Mouse (Mus musculus) MEL-GATA-1-ER (cell line): ENCODE data around the gene Scnn1g.

Experiments
- DNase-seq: peaks from one replicate; pipeline ENCODE4 v3.0.0-alpha.2; 2012; ENCODE audit warnings: low read depth; ENCODE audit errors: extremely low read depth

The Scnn1g gene

GRCm38 (mm10) chr7:121734171-121734831 is at the start of gene Scnn1g:
TSS of gene Scnn1g (plus strand) at chr7:121734479.
- DNase-seq: no peak

- no peak for DNase-seq
These were observed 48.9 kb upstream of the Scnn1g start for GRCm38 (mm10) chr7:121685140-121685984.

- DNase-seq: no peak
These were observed 44.9 kb upstream of the Scnn1g start for GRCm38 (mm10) chr7:121689338-121689737.

- no peak for DNase-seq
These were observed 42.5 kb upstream of the Scnn1g start for GRCm38 (mm10) chr7:121691803-121692202.

GRCm38 (mm10) chr7:121697170-121697569 is 37.1 kb upstream of the Scnn1g start:
- no peak for DNase-seq

- DNase-seq: no peak
These were observed 36.7 kb upstream of the Scnn1g start for GRCm38 (mm10) chr7:121697574-121697973.

GRCm38 (mm10) chr7:121699218-121699617 is 35.1 kb upstream of the Scnn1g start:
- DNase-seq: no peak

GRCm38 (mm10) chr7:121700480-121700879 is 33.8 kb upstream of the Scnn1g start:
- DNase-seq: no peak

GRCm38 (mm10) chr7:121701983-121702382 is 32.3 kb upstream of the Scnn1g start:
- no peak for DNase-seq

GRCm38 (mm10) chr7:121705051-121705450 is 29.2 kb upstream of the Scnn1g start:
- no peak for DNase-seq

- DNase-seq: no peak
These were observed 27.7 kb upstream of the Scnn1g start for GRCm38 (mm10) chr7:121706411-121707072.

- DNase-seq: peak; percentile 94
These were observed 27.1 kb upstream of the Scnn1g start, which contains the start of gene Usp31 for GRCm38 (mm10) chr7:121707073-121707667. TSS of gene Usp31 (minus strand) at chr7:121707253.

GRCm38 (mm10) chr7:121711171-121711570 is 23.1 kb upstream of the Scnn1g start:
- DNase-seq: no peak

GRCm38 (mm10) chr7:121717031-121717430 is 17.2 kb upstream of the Scnn1g start:
- no peak for DNase-seq

GRCm38 (mm10) chr7:121730225-121730624 is 4.1 kb upstream of the Scnn1g start:
- no peak for DNase-seq

GRCm38 (mm10) chr7:121737511-121738415 is 3.5 kb downstream of the Scnn1g start:
- no peak for DNase-seq

GRCm38 (mm10) chr7:121750244-121750643 is 16.0 kb downstream of the Scnn1g start:
- DNase-seq: no peak

- DNase-seq: no peak
These were observed 20.5 kb downstream of the Scnn1g start for GRCm38 (mm10) chr7:121754748-121755147.

GRCm38 (mm10) chr7:121763328-121763727 is 29.0 kb downstream of the Scnn1g start:
- no peak for DNase-seq

GRCm38 (mm10) chr7:121767900-121768299 is 33.6 kb downstream of the Scnn1g start:
- DNase-seq: no peak

- no peak for DNase-seq
These were observed 34.7 kb downstream of the Scnn1g start for GRCm38 (mm10) chr7:121768983-121769382.
